Mouse (Mus musculus): ENCODE results near the gene Tppp2.
A peak's percentile ranks its signal among the peaks of the same experiment; 100 is the strongest.

The Tppp2 gene

GRCm38 (mm10) chr14:51918125-51918524, at the start of gene Tppp2:
Gene Tppp2 (plus strand): TSS chr14:51918425.
- no peak for DNase-seq (ENCODE audit: low spot score in 2 of 2)

GRCm38 (mm10) chr14:51870756-51871155, 47.5 kb upstream of the Tppp2 start:
- no peak for DNase-seq (ENCODE audit: low spot score in 2 of 2)

DNA sequence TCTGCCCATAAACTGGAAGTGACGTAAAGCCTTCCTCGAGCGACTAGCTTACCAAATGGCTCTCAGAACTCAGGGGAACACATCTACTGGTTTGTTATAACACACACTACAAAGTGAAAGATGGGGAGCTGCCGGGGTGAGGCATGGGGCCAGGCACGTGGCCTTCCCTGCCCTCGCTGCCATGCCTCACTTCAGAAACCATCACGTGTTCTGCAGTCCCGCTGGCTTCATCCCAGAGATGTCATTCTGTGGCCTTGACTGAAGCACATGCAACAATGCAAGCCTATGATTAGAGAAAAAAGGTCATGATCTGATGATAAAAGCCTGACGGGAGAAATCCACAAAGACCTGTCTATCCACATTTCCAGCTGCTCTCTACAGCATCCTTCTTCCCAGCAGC, 46.5 kb upstream of the Tppp2 start:
- no peak for DNase-seq (ENCODE audit: low spot score in 2 of 2)

- no peak for DNase-seq (ENCODE audit: low spot score in 2 of 2)
These were observed 40.7 kb upstream of the Tppp2 start for GRCm38 (mm10) chr14:51877517-51877916.

GRCm38 (mm10) chr14:51883527-51884030, 34.6 kb upstream of the Tppp2 start:
- DNase-seq (ENCODE audit: low spot score in 2 of 2) = peak; percentile 42 to 84

GRCm38 (mm10) chr14:51884031-51884544, 34.1 kb upstream of the Tppp2 start:
- DNase-seq (ENCODE audit: low spot score in 2 of 2) = no peak

- DNase-seq (ENCODE audit: low spot score in 2 of 2) = peak; percentile 82 to 95
These were observed 33.5 kb upstream of the Tppp2 start, which contains the start of gene Mettl17 for GRCm38 (mm10) chr14:51884598-51885331. Gene Mettl17 (plus strand): TSS chr14:51884842.

- DNase-seq (ENCODE audit: low spot score in 2 of 2) = no peak
These were observed 32.2 kb upstream of the Tppp2 start for GRCm38 (mm10) chr14:51886051-51886450.

DNA sequence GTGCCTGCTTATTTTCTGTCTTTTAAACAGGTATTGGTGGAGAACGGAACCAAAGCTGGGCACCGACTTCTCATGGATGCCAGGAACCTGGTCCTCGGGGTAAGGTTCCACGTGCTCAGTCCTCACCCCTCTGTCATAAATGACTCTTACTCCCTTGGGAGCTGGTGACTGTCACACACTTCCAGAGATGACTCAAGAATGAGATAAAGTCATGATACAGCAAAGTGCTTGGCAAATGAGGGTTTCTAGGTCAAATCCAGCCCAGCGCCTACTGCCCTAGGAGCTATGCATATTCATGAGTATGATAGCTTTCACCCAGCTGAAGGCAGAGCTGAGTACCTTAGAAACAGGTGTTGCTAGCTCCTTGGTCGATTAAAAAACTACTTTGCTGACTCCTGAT, 28.4 kb upstream of the Tppp2 start:
- DNase-seq (ENCODE audit: low spot score in 2 of 2) = no peak

GRCm38 (mm10) chr14:51892191-51892939, 25.9 kb upstream of the Tppp2 start, which contains the start of gene Slc39a2:
Gene Slc39a2 (plus strand): TSS chr14:51892889.
- no peak for DNase-seq (ENCODE audit: low spot score in 2 of 2)

GRCm38 (mm10) chr14:51893094-51893794, 25.0 kb upstream of the Tppp2 start:
- no peak for DNase-seq (ENCODE audit: low spot score in 2 of 2)

- no peak for DNase-seq (ENCODE audit: low spot score in 2 of 2)
These were observed 24.4 kb upstream of the Tppp2 start for GRCm38 (mm10) chr14:51893809-51894208.

DNA sequence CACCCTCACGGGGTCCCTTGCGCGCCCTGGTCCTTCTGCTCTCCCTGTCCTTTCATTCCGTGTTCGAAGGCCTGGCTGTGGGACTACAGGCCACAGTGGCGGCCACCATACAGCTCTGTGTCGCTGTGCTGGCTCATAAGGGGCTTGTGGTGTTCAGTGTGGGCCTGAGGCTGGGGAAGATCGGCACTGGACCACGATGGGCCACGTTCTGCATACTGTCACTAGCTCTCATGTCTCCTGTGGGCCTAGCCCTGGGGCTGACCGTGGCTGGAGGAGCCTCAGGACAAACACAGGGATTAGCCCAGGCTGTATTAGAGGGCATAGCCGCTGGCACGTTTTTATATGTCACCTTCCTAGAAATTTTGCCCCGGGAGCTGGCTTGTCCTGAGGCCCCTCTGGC, 23.2 kb upstream of the Tppp2 start:
- DNase-seq (ENCODE audit: low spot score in 2 of 2) = no peak

- no peak for DNase-seq (ENCODE audit: low spot score in 2 of 2)
These were observed 22.2 kb upstream of the Tppp2 start for GRCm38 (mm10) chr14:51896019-51896418.

DNA sequence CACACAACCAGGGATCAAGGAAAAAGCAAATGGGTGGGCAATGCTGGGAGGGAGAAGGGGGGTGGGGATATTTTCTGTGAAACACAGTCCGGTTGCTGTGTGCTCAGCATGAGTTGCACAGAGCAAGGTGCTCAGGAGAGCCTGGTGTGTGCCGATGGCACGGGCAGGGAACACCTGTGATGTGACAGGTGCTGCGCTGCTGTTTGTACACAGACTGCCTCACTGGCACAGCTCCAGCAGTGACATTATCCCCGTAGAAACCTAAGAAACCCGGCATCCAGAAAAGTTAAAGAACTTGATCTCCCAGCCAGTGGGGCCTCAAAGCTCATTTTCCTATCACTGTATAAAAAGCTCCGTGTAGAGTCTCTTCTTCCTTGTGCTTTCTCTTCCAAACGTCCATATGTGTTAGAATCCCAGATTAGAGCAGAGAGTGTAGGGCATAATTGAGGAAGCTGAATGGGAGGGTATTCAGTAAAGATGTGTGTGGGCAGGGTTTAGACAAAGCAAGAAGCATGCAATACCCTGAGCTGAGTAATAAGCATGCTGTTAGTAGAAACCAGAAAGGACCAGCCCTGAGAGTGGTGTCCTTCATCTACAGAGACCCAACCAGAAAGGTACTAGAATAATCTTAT, 21.6 kb upstream of the Tppp2 start:
- no peak for DNase-seq (ENCODE audit: low spot score in 2 of 2)

DNA sequence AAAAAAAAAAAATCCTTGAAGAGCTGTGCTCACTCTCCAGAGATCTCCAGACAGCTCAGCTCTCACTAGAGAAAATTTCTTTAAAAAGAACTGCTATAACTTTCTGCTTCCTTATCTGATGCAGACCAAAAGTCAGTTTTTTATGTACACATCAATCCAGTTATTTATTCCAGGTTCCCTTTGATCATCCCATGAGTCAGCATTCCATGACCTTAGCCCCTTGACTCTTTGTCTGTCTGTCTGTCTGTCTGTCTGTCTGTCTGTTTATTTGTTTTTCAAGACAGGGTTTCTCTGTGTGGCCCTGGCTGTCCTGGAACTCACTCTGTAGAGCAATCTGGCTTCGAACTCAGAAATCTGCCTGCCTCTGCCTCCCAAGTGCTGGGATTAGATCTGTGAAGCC, 18.9 kb upstream of the Tppp2 start:
- DNase-seq (ENCODE audit: low spot score in 2 of 2) = no peak

DNA sequence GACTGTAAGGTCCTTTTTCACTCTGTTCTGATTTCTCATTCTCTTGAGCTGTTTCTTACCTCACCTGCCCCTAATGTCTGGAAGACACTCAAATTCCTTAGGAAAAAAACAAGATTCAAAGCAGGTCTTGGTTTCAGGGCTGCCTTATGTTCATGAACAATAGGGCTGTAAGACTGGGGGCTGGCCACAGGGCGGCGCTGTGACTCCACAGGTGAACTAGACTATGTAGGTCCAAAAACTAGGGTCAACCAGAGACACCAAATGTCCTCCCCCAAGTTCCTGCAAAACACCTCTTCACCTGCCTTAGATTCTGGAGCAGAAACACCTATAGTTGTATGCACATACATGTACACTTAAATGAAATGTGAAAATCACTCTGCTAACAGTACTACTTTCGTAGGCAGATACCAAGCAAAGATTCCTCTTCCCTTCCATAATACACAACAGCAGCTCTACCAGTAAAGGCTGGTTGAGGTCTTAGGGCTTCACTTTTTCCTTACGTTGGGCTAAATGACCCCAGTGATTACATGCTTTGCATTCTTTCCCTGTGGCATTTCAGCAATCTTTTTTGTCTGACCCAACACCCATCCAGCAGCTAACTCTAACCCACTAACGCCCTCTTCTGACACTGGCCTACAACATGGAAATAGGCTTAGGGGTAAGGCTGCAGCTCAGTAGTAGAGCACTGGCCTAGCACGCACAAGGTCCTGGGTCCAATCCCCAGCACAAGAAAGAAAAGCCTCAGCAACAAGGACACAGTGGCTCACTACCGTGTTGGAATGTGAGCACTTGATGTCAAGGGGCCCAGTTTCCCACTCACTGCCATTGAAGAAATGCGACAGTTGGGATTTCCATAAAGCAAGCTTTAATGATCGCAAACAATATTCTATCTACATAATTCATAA, 15.2 kb upstream of the Tppp2 start:
- peak; percentile 61 to 86 for DNase-seq (ENCODE audit: low spot score in 2 of 2)

DNA sequence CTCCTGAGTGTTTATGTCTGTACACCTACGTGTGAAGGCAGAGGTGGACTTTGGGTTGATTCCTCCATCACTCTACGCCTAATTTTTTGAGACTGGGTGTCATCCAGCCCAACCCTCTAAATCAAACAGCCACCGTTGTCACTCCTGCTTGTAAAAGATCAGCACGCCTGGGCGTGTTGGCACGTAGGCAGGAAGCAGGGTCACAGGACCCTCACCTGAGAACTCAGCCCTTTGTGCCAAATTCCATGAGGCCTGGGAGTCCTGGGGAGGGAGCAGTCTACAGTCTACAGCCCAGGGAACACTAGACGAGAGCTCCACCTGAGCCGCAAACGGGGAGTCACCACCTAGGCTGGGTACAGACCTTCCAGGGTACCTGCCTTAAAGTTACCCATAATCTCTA, 14.4 kb upstream of the Tppp2 start:
- no peak for DNase-seq (ENCODE audit: low spot score in 2 of 2)

GRCm38 (mm10) chr14:51904706-51905105, 13.5 kb upstream of the Tppp2 start:
- DNase-seq (ENCODE audit: low spot score in 2 of 2) = no peak

- DNase-seq (ENCODE audit: low spot score in 2 of 2) = no peak
These were observed 12.1 kb upstream of the Tppp2 start for GRCm38 (mm10) chr14:51906102-51906501.

Measured in spleen, postnatal 10 days (tissue).